Mouse (Mus musculus): Measurements from ENCODE around the gene Mlxip. TPM values are rescaled to one million over a fixed set of nuclear protein-coding genes. Genes with fewer than 3 reads are reported as not detected.

Gene Mlxip
- 12.8 and 15.3 TPM in 2 replicates for polyA plus RNA-seq (2016; fragmentation: Nextera tagmentation; extraction: Ambion mirVana)

- peaks cover 47% of the 10 kb centered on the region for H3K4me1 ChIP-seq (replicated peaks)
- under 1% methylated on average over 44 of the region's 50 CpGs for whole genome bisulfite sequencing
These were observed at the start of gene Mlxip for GRCm38 (mm10) chr5:123394303-123394956. Gene Mlxip (plus strand): TSS chr5:123394798.

DNA sequence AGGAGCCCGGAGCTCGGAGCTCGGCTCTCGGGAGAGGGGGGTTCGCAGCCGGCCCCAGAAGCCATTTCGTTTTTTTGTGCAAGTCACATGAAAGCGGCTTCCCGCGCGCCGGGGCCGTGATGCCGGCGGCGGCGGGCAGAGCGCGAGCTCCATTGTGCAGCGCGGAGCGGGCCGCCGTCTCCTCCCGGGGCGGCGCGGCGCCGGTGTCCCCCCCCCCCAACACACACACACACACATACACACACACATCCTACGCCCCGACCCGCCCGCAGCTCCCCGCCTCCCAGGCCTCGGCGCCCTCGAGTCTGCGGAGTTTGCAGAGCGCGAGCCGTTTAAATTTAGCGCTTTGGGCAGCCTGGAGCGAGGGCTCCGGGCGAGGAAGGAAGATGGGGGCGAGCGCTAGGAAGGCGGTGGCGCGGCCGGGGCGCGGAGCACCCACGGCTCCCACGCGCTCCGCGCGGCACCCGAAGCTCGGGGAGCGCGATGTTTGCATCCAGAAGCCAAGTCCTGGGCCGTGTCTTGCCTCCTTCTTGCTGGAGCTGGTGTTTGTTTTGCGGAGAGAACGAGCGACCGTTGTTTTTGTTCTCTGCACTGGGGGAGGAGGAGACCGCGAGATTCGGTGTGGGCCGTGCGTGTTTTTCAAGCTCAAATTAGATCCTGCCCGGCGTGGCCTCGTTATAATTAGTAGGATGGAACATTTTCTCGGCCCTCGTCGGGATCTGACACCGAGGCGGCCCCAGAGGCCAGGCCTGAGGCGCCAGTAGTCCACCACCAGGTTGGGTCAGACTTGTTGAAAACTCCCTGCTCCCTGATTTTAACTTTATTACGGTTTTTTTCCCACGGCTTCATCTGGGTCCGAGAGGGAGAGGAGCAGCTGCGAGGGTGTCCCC lies 49.4 kb upstream of the Mlxip start:
- no peaks in the 10 kb centered on the region for H3K9me3 ChIP-seq
- H3K4me1 ChIP-seq (replicated peaks): peaks cover 18% of the 10 kb centered on the region
- H3K27me3 ChIP-seq: no peaks in the 10 kb centered on the region
- peak overlapping the region; percentile 97 for H3K9ac ChIP-seq (replicated peaks)
- H3K36me3 ChIP-seq: peaks cover 9% of the 10 kb centered on the region
- peak overlapping the region; percentile 99 for H3K27ac ChIP-seq
- ATAC-seq (ENCODE audit: insufficient number of reproducible peaks, insufficient read depth, low FRiP score, low TSS enrichment, low read depth): 0 out of 2 replicates have a peak, but pooled peaks have one; percentile 30
- H3K4me2 ChIP-seq: peak overlapping the region; percentile 84
- peak overlapping the region; percentile 96 for H3K4me3 ChIP-seq (replicated peaks)
- under 1% methylated on average over 64 of the region's 87 CpGs for WGBS

More at GRCm38 (mm10) chr5:123394303-123394956, at the start of gene Mlxip:
- H3K4me2 ChIP-seq: peak within 1 kb of the TSS; percentile 84
- no peaks in the 10 kb centered on the region for H3K36me3 ChIP-seq
- no peaks in the 10 kb centered on the region for H3K9me3 ChIP-seq
- ATAC-seq (ENCODE audit: insufficient number of reproducible peaks, insufficient read depth, low FRiP score, low TSS enrichment, low read depth): peak; percentile 96
- peak within 1 kb of the TSS; percentile 86 for H3K9ac ChIP-seq (replicated peaks)
- H3K4me3 ChIP-seq (replicated peaks): peak within 1 kb of the TSS; percentile 93
- peak within 1 kb of the TSS; percentile 85 for H3K27ac ChIP-seq
- no peaks in the 10 kb centered on the region for H3K27me3 ChIP-seq

- H3K36me3 ChIP-seq: peaks cover 9% of the 10 kb centered on the region
- ATAC-seq (ENCODE audit: insufficient number of reproducible peaks, insufficient read depth, low FRiP score, low TSS enrichment, low read depth): peak; percentile 44; the same call in 1 of the 2 replicates
- H3K4me2 ChIP-seq: peak overlapping the region; percentile 84
- under 1% methylated on average over 22 of the region's 22 CpGs for WGBS
- H3K27ac ChIP-seq: peak overlapping the region; percentile 99
- H3K27me3 ChIP-seq: no peaks in the 10 kb centered on the region
- H3K9me3 ChIP-seq: no peaks in the 10 kb centered on the region
- peak overlapping the region; percentile 96 for H3K4me3 ChIP-seq (replicated peaks)
- H3K9ac ChIP-seq (replicated peaks): peak overlapping the region; percentile 97
- peaks cover 21% of the 10 kb centered on the region for H3K4me1 ChIP-seq (replicated peaks)
These were observed 48.5 kb upstream of the Mlxip start for GRCm38 (mm10) chr5:123345853-123346654.

DNA sequence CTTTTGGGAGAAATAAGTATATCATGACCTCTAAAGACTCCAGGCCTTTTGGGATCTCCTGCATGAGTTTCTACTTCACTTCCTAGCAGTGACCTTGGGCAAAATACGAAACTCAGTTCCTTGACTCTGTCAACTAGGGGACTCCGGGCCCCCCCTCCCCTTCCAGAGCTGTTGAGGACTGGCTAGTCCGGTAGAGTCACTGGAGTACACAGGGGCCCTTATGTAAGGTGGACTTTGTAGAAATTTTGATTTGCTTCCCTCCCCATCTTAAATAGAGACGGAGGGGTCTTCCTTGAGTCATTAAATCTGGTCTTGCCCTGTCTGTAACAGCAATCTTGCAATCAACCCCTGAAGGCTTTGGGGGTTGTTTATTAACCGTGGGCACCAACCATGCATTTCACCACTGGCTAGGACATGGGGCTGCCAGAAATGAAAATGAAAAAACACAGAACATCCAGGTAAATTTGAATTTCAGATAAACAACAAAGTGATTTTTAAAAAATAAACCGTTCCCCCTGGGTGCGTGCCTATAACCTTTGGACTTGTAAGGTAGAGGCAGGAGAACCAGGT lies 47.8 kb upstream of the Mlxip start:
- Histone ChIP-seq H3K4me1 (replicated peaks) (peaks cover 21% of the 10 kb centered on the region), H3K9me3 (no peaks in the 10 kb centered on the region), H3K36me3 (peaks cover 15% of the 10 kb centered on the region), H3K27ac (peak overlapping the region; percentile 99), H3K9ac (replicated peaks) (peak overlapping the region; percentile 97), H3K4me3 (replicated peaks) (peak overlapping the region; percentile 96), H3K27me3 (no peaks in the 10 kb centered on the region), H3K4me2 (peak overlapping the region; percentile 84)
- no peak for ATAC-seq (ENCODE audit: insufficient number of reproducible peaks, insufficient read depth, low FRiP score, low TSS enrichment, low read depth)
- 66% methylated on average over 7 of the region's 7 CpGs for WGBS

GRCm38 (mm10) chr5:123347985-123348384 lies 46.6 kb upstream of the Mlxip start:
- H3K4me2 ChIP-seq: no peak overlapping the region
- no peak overlapping the region for H3K27ac ChIP-seq
- no peaks in the 10 kb centered on the region for H3K9me3 ChIP-seq
- no peak overlapping the region for H3K4me3 ChIP-seq (replicated peaks)
- H3K27me3 ChIP-seq: no peaks in the 10 kb centered on the region
- no peak overlapping the region for H3K9ac ChIP-seq (replicated peaks)
- peaks cover 24% of the 10 kb centered on the region for H3K4me1 ChIP-seq (replicated peaks)
- ATAC-seq (ENCODE audit: insufficient number of reproducible peaks, insufficient read depth, low FRiP score, low TSS enrichment, low read depth): no peak
- 88% methylated on average over 2 of the region's 2 CpGs for WGBS
- H3K36me3 ChIP-seq: peaks cover 27% of the 10 kb centered on the region

DNA sequence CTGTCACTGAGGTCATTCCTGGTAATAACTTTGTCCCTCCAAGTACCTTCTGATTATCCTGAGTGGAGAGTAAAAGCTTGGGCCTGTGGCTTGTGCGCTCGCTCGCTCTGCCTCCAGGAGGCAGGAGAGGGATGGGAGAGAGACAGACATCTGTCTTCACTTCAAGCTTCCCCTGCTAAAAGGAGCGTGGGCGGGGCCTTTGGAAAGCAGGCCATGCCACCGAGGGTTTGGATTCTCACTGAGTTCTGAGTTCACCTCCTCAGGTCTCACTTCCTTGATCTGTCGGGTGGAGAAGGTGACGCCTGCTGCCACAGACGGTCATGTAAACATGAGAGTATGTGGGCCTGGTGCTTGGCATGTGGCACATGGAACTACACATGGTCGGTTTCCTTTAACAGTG lies 44.2 kb upstream of the Mlxip start:
- H3K4me2 ChIP-seq: no peak overlapping the region
- H3K27ac ChIP-seq: no peak overlapping the region
- H3K9me3 ChIP-seq: no peaks in the 10 kb centered on the region
- peaks cover 20% of the 10 kb centered on the region for H3K4me1 ChIP-seq (replicated peaks)
- no peak overlapping the region for H3K9ac ChIP-seq (replicated peaks)
- 61% methylated on average over 10 of the region's 10 CpGs for WGBS
- no peak overlapping the region for H3K4me3 ChIP-seq (replicated peaks)
- H3K36me3 ChIP-seq: peaks cover 43% of the 10 kb centered on the region
- ATAC-seq (ENCODE audit: insufficient number of reproducible peaks, insufficient read depth, low FRiP score, low TSS enrichment, low read depth): no peak
- no peaks in the 10 kb centered on the region for H3K27me3 ChIP-seq

DNA sequence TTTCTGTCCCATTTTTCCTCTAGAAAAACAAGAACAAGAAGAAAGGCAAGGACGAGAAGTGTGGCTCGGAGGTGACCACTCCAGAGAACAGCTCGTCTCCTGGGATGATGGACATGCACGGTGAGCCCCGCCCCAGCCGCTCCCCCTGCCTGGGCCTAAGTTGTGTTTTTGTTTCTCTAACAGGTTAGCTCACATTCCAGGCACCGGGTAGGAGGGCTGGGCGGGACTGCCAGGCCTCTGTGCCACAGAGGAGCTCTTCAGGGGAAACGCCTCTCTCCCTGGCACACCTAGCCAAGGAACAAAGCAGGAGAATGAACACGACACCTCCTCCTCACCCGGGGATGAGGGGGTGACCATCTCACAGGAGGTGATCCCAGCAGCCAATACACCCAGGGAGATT lies 38.7 kb upstream of the Mlxip start:
- H3K9ac ChIP-seq (replicated peaks): no peak overlapping the region
- ATAC-seq (ENCODE audit: insufficient number of reproducible peaks, insufficient read depth, low FRiP score, low TSS enrichment, low read depth): no peak
- H3K4me2 ChIP-seq: no peak overlapping the region
- no peaks in the 10 kb centered on the region for H3K27me3 ChIP-seq
- 80% methylated on average over 11 of the region's 11 CpGs for WGBS
- H3K4me3 ChIP-seq (replicated peaks): no peak overlapping the region
- H3K4me1 ChIP-seq (replicated peaks): peaks cover 7% of the 10 kb centered on the region; the same call in 1 of the 2 replicates
- H3K27ac ChIP-seq: no peak overlapping the region
- peaks cover 89% of the 10 kb centered on the region for H3K36me3 ChIP-seq
- no peaks in the 10 kb centered on the region for H3K9me3 ChIP-seq

GRCm38 (mm10) chr5:123357253-123357652 lies 37.3 kb upstream of the Mlxip start:
- Histone ChIP-seq H3K27me3 (no peaks in the 10 kb centered on the region), H3K9ac (replicated peaks) (no peak overlapping the region), H3K4me3 (replicated peaks) (no peak overlapping the region), H3K9me3 (no peaks in the 10 kb centered on the region), H3K4me2 (no peak overlapping the region), H3K36me3 (peaks cover 92% of the 10 kb centered on the region), H3K4me1 (replicated peaks) (peaks cover 5% of the 10 kb centered on the region; the same call in 1 of the 2 replicates), H3K27ac (no peak overlapping the region)
- no peak for ATAC-seq (ENCODE audit: insufficient number of reproducible peaks, insufficient read depth, low FRiP score, low TSS enrichment, low read depth)
- 88% methylated on average over 4 of the region's 4 CpGs for WGBS

- peaks cover 100% of the 10 kb centered on the region for H3K36me3 ChIP-seq
- no peak overlapping the region for H3K4me2 ChIP-seq
- H3K4me1 ChIP-seq (replicated peaks): no peaks in the 10 kb centered on the region
- no peak overlapping the region for H3K4me3 ChIP-seq (replicated peaks)
- no peaks in the 10 kb centered on the region for H3K9me3 ChIP-seq
- WGBS: 88% methylated on average over 6 of the region's 6 CpGs
- H3K9ac ChIP-seq (replicated peaks): no peak overlapping the region
- ATAC-seq (ENCODE audit: insufficient number of reproducible peaks, insufficient read depth, low FRiP score, low TSS enrichment, low read depth): no peak
- H3K27ac ChIP-seq: no peak overlapping the region
- no peaks in the 10 kb centered on the region for H3K27me3 ChIP-seq
These were observed 35.2 kb upstream of the Mlxip start for GRCm38 (mm10) chr5:123359431-123359830.

GRCm38 (mm10) chr5:123362911-123363310 lies 31.7 kb upstream of the Mlxip start:
- H3K9ac ChIP-seq (replicated peaks): no peak overlapping the region
- peaks cover 96% of the 10 kb centered on the region for H3K36me3 ChIP-seq
- no peaks in the 10 kb centered on the region for H3K4me1 ChIP-seq (replicated peaks)
- no peak overlapping the region for H3K27ac ChIP-seq
- no peak for ATAC-seq (ENCODE audit: insufficient number of reproducible peaks, insufficient read depth, low FRiP score, low TSS enrichment, low read depth)
- H3K4me3 ChIP-seq (replicated peaks): no peak overlapping the region
- H3K9me3 ChIP-seq: no peaks in the 10 kb centered on the region
- no peaks in the 10 kb centered on the region for H3K27me3 ChIP-seq
- WGBS: 81% methylated on average over 4 of the region's 4 CpGs
- no peak overlapping the region for H3K4me2 ChIP-seq

Data from limb, embryonic 12.5 days (tissue).